Mouse (Mus musculus) MEL (cell line): ENCODE measurements at regions not wholly inside any gene's neighbourhood (a gene's known extent, or its start where the extent isn't known, plus 50 kb on each side); places are given as distances from the start of the nearest gene placed in this dataset.

Source experiments
- CTCF ChIP-seq, 3 experiments: IDR thresholded peaks in 2 of 3; conservative IDR thresholded peaks in 1 of 3; 2 replicates each; pipeline ENCODE4 v1.5.1; 2011 to 2012; ENCODE audit warnings: low read length in 3 of 3, low read depth in 2 of 3, mild to moderate bottlenecking in 2 of 3, improper control_type of control experiment in 1 of 3, inconsistent platforms in 1 of 3, mixed read lengths in 1 of 3, moderate library complexity in 1 of 3; ENCODE audit not compliant: control insufficient read depth in 1 of 3, insufficient read depth in 1 of 3, poor library complexity in 1 of 3, severe bottlenecking in 1 of 3
- POLR2AphosphoS2 ChIP-seq: IDR thresholded peaks from 2 replicates; pipeline ENCODE4 v1.6.1; 2011; ENCODE audit warnings: low read length, improper control_type of control experiment

DNA sequence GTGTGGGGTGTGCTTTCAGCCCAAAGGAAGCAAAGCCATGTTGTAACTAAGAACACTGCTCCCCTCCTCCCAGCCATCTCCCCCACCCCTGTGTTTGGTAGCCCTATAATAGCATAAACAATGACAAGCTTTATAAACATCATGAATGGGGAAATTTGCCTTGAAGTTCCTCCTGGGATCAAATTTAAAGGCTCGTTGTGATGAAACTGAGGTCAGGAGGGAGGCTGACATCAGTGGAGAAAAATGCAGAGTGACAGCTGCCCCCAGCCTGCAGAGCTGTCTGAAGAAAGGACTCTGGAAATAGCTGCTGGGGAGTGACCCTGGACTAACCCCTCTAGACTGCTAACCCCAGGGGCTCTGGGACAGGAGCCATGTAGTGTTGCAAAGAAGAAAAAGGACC lies 169.2 kb downstream of the 9530068E07Rik start:
- TF ChIP-seq CTCF (IDR thresholded peaks at IDR 0.05 in 2 of 3, conservative IDR thresholded peaks at IDR 0.05 in 1 of 3; ENCODE audit: control insufficient read depth in 1 of 3, insufficient read depth in 1 of 3, low read depth in 2 of 3, low read length in 3 of 3, poor library complexity in 1 of 3, severe bottlenecking in 1 of 3) (no peak), POLR2AphosphoS2 (no peak)
